Mouse (Mus musculus): ENCODE results near the gene Tpbgl.

DNA sequence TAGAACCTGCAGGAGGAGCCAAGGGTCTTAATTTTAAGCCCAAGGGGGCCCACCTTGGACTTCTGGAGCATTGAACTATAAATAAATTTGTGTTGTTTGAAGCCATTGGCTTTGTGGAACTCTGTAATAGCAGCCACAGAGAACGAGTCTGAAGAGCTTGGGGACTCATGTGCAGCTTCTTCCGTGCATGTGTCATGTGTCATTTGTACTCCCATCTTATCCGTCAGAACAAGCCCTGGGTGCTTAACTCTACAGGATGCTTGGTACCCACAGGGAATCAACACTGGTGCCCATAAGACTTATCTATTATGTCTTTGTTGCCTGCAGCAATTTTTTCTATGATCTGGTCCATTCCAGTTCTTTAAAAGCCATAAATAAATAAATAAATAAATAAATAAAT, 48.7 kb downstream of the Tpbgl start:
- TF ChIP-seq CTCF (IDR thresholded peaks at IDR 0.05; ENCODE audit: borderline replicate concordance, insufficient read depth, low read length), result no peak
- TF ChIP-seq POLR2A (IDR thresholded peaks at IDR 0.05; ENCODE audit: low read depth, low read length), result no peak
